Mouse (Mus musculus): ENCODE results near the gene Dut. TPM values are rescaled to one million over a fixed set of nuclear protein-coding genes. Genes with fewer than 3 reads are reported as not detected.

Gene Dut
- polyA plus RNA-seq, 1 experiment from 2014 or later: 176 TPM

- H3K36me3 ChIP-seq: no peaks in the 10 kb centered on the region
- H3K27ac ChIP-seq: no peak overlapping the region
- no peak overlapping the region for H3K9ac ChIP-seq
- H3K27me3 ChIP-seq: no peaks in the 10 kb centered on the region
- H3K9me3 ChIP-seq (replicated peaks): no peaks in the 10 kb centered on the region
- ATAC-seq (replicated peaks; ENCODE audit: low FRiP score): no peak
- WGBS: 86% methylated on average over 2 of the region's 2 CpGs
- peaks cover 3% of the 10 kb centered on the region; the same call in 1 of the 2 replicates for H3K4me1 ChIP-seq
- H3K4me3 ChIP-seq (replicated peaks): no peak overlapping the region
- no peak overlapping the region for H3K4me2 ChIP-seq
These were observed 12.9 kb upstream of the Dut start for GRCm38 (mm10) chr2:125234049-125234448.

GRCm38 (mm10) chr2:125245545-125246285 is 1.3 kb upstream of the Dut start:
- Histone ChIP-seq H3K36me3 (peaks cover 14% of the 10 kb centered on the region), H3K27me3 (no peaks in the 10 kb centered on the region), H3K27ac (peak overlapping the region; percentile 96), H3K4me3 (replicated peaks) (no peak overlapping the region), H3K4me1 (peaks cover 46% of the 10 kb centered on the region), H3K4me2 (no peak overlapping the region), H3K9me3 (replicated peaks) (no peaks in the 10 kb centered on the region), H3K9ac (no peak overlapping the region)
- no peak for ATAC-seq (replicated peaks; ENCODE audit: low FRiP score)
- WGBS: 88% methylated on average over 3 of the region's 3 CpGs

GRCm38 (mm10) chr2:125246669-125247068 is 321 bp upstream of the Dut start:
- peak overlapping the region; percentile 83 for H3K4me3 ChIP-seq (replicated peaks)
- H3K36me3 ChIP-seq: peaks cover 24% of the 10 kb centered on the region
- no peak for ATAC-seq (replicated peaks; ENCODE audit: low FRiP score)
- 15% methylated on average over 9 of the region's 9 CpGs for WGBS
- H3K4me2 ChIP-seq: peak overlapping the region; percentile 75
- H3K27ac ChIP-seq: peak overlapping the region; percentile 96
- H3K27me3 ChIP-seq: no peaks in the 10 kb centered on the region
- H3K9ac ChIP-seq: 0 out of 2 replicates have a peak overlapping the region, but pooled peaks have one; percentile 85
- no peaks in the 10 kb centered on the region for H3K9me3 ChIP-seq (replicated peaks)
- peaks cover 46% of the 10 kb centered on the region for H3K4me1 ChIP-seq

- peaks cover 46% of the 10 kb centered on the region for H3K4me1 ChIP-seq
- no peaks in the 10 kb centered on the region for H3K27me3 ChIP-seq
- H3K9me3 ChIP-seq (replicated peaks): no peaks in the 10 kb centered on the region
- H3K4me2 ChIP-seq: peak overlapping the region; percentile 75
- peak overlapping the region; percentile 96 for H3K27ac ChIP-seq
- peaks cover 35% of the 10 kb centered on the region for H3K36me3 ChIP-seq
- 0% methylated on average over 9 of the region's 9 CpGs for WGBS
- H3K9ac ChIP-seq: peak overlapping the region; percentile 85
- H3K4me3 ChIP-seq (replicated peaks): peak overlapping the region; percentile 83
- peak; percentile 7; the same call in 1 of the 2 replicates for ATAC-seq (replicated peaks; ENCODE audit: low FRiP score)
These were observed 909 bp downstream of the Dut start for GRCm38 (mm10) chr2:125247962-125248235.

- Histone ChIP-seq H3K27me3 (no peaks in the 10 kb centered on the region), H3K36me3 (peaks cover 39% of the 10 kb centered on the region), H3K9ac (peak overlapping the region; percentile 85), H3K27ac (peak overlapping the region; percentile 96), H3K4me3 (replicated peaks) (peak overlapping the region; percentile 83), H3K9me3 (replicated peaks) (no peaks in the 10 kb centered on the region), H3K4me2 (peak overlapping the region; percentile 75), H3K4me1 (peaks cover 46% of the 10 kb centered on the region)
- ATAC-seq (replicated peaks; ENCODE audit: low FRiP score): no peak
- 1% methylated on average over 8 of the region's 8 CpGs for WGBS
These were observed 1.3 kb downstream of the Dut start for GRCm38 (mm10) chr2:125248256-125248655.

GRCm38 (mm10) chr2:125249339-125249738 is 2.3 kb downstream of the Dut start:
- 68% methylated on average over 4 of the region's 4 CpGs for WGBS
- peaks cover 49% of the 10 kb centered on the region for H3K36me3 ChIP-seq
- ATAC-seq (replicated peaks; ENCODE audit: low FRiP score): no peak
- H3K4me1 ChIP-seq: peaks cover 42% of the 10 kb centered on the region
- H3K4me3 ChIP-seq (replicated peaks): peak overlapping the region; percentile 83
- peak overlapping the region; percentile 75 for H3K4me2 ChIP-seq
- no peak overlapping the region for H3K9ac ChIP-seq
- H3K9me3 ChIP-seq (replicated peaks): no peaks in the 10 kb centered on the region
- no peaks in the 10 kb centered on the region for H3K27me3 ChIP-seq
- H3K27ac ChIP-seq: no peak overlapping the region

GRCm38 (mm10) chr2:125249874-125250273 is 2.9 kb downstream of the Dut start:
- Histone ChIP-seq H3K9me3 (replicated peaks) (no peaks in the 10 kb centered on the region), H3K27me3 (no peaks in the 10 kb centered on the region), H3K4me2 (peak overlapping the region; percentile 75; the same call in 1 of the 2 replicates), H3K36me3 (peaks cover 54% of the 10 kb centered on the region), H3K4me1 (peaks cover 40% of the 10 kb centered on the region), H3K27ac (no peak overlapping the region), H3K4me3 (replicated peaks) (peak overlapping the region; percentile 83; the same call in 1 of the 2 replicates), H3K9ac (no peak overlapping the region)
- no peak for ATAC-seq (replicated peaks; ENCODE audit: low FRiP score)
- WGBS: 92% methylated on average over 4 of the region's 4 CpGs

GRCm38 (mm10) chr2:125251781-125252180 is 4.8 kb downstream of the Dut start:
- WGBS: 94% methylated on average over 4 of the region's 4 CpGs
- no peak overlapping the region for H3K4me3 ChIP-seq (replicated peaks)
- H3K27ac ChIP-seq: no peak overlapping the region
- no peak for ATAC-seq (replicated peaks; ENCODE audit: low FRiP score)
- H3K4me1 ChIP-seq: peaks cover 21% of the 10 kb centered on the region
- H3K4me2 ChIP-seq: no peak overlapping the region
- H3K27me3 ChIP-seq: no peaks in the 10 kb centered on the region
- peaks cover 72% of the 10 kb centered on the region for H3K36me3 ChIP-seq
- H3K9me3 ChIP-seq (replicated peaks): no peaks in the 10 kb centered on the region
- H3K9ac ChIP-seq: no peak overlapping the region

GRCm38 (mm10) chr2:125252275-125252674 is 5.3 kb downstream of the Dut start:
- Histone ChIP-seq H3K4me2 (no peak overlapping the region), H3K36me3 (peaks cover 77% of the 10 kb centered on the region), H3K4me1 (peaks cover 20% of the 10 kb centered on the region), H3K4me3 (replicated peaks) (no peak overlapping the region), H3K9me3 (replicated peaks) (no peaks in the 10 kb centered on the region), H3K27me3 (no peaks in the 10 kb centered on the region), H3K27ac (no peak overlapping the region), H3K9ac (no peak overlapping the region)
- 66% methylated on average over 2 of the region's 2 CpGs for WGBS
- ATAC-seq (replicated peaks; ENCODE audit: low FRiP score): no peak

GRCm38 (mm10) chr2:125253699-125254098 is 6.7 kb downstream of the Dut start:
- ATAC-seq (replicated peaks; ENCODE audit: low FRiP score): no peak
- Histone ChIP-seq H3K9me3 (replicated peaks) (no peaks in the 10 kb centered on the region), H3K27ac (no peak overlapping the region), H3K4me1 (peaks cover 15% of the 10 kb centered on the region), H3K9ac (no peak overlapping the region), H3K27me3 (no peaks in the 10 kb centered on the region), H3K36me3 (peaks cover 88% of the 10 kb centered on the region), H3K4me2 (no peak overlapping the region), H3K4me3 (replicated peaks) (no peak overlapping the region)
- WGBS: 94% methylated on average over 6 of the region's 6 CpGs

GRCm38 (mm10) chr2:125254630-125255029 is 7.6 kb downstream of the Dut start:
- no peak for ATAC-seq (replicated peaks; ENCODE audit: low FRiP score)
- WGBS: 96% methylated on average over 3 of the region's 3 CpGs
- peaks cover 93% of the 10 kb centered on the region for H3K36me3 ChIP-seq

GRCm38 (mm10) chr2:125255886-125256285 is 8.9 kb downstream of the Dut start:
- H3K27ac ChIP-seq: no peak overlapping the region
- no peak overlapping the region for H3K4me2 ChIP-seq
- H3K36me3 ChIP-seq: peaks cover 90% of the 10 kb centered on the region
- WGBS: 77% methylated on average over 3 of the region's 3 CpGs
- no peaks in the 10 kb centered on the region for H3K27me3 ChIP-seq
- ATAC-seq (replicated peaks; ENCODE audit: low FRiP score): no peak
- no peaks in the 10 kb centered on the region for H3K9me3 ChIP-seq (replicated peaks)
- H3K4me3 ChIP-seq (replicated peaks): no peak overlapping the region
- H3K9ac ChIP-seq: no peak overlapping the region
- H3K4me1 ChIP-seq: no peaks in the 10 kb centered on the region; the same call in 1 of the 2 replicates

More at GRCm38 (mm10) chr2:125254630-125255029, 7.6 kb downstream of the Dut start:
- peaks cover 7% of the 10 kb centered on the region for H3K4me1 ChIP-seq
- H3K4me2 ChIP-seq: no peak overlapping the region
- H3K27ac ChIP-seq: no peak overlapping the region
- no peak overlapping the region for H3K4me3 ChIP-seq (replicated peaks)
- no peak overlapping the region for H3K9ac ChIP-seq
- no peaks in the 10 kb centered on the region for H3K9me3 ChIP-seq (replicated peaks)
- H3K27me3 ChIP-seq: no peaks in the 10 kb centered on the region

Measured in kidney, embryonic 15.5 days (tissue).